Mouse (Mus musculus): ENCODE measurements around the gene Coq8a. TPM values are rescaled to one million over a fixed set of nuclear protein-coding genes. Genes with fewer than 3 reads are reported as not detected.

The Coq8a gene
- polyA plus RNA-seq, 1 experiment from 2014 or later: 3.2 TPM

- ATAC-seq (ENCODE audit: low FRiP score): no peak
Measured at GRCm38 (mm10) chr1:180208370-180208769, 9.0 kb upstream of the Coq8a start.

GRCm38 (mm10) chr1:180200722-180201121, 1.3 kb upstream of the Coq8a start:
- H3K4me2 ChIP-seq (replicated peaks): no peak overlapping the region
- 67% methylated on average over 5 of the region's 5 CpGs for WGBS
- H3K9ac ChIP-seq: no peak overlapping the region
- H3K4me1 ChIP-seq (replicated peaks; ENCODE audit: control insufficient read depth, insufficient read depth, low read length): no peaks in the 10 kb centered on the region
- no peaks in the 10 kb centered on the region for H3K27me3 ChIP-seq (ENCODE audit: control insufficient read depth, insufficient read depth, low read length)
- ATAC-seq (ENCODE audit: low FRiP score) (no peak), DNase-seq (ENCODE audit: low spot score) (no peak)
- no peak overlapping the region for H3K27ac ChIP-seq
- no peak overlapping the region for H3K4me3 ChIP-seq (replicated peaks; ENCODE audit: low read length)
- no peaks in the 10 kb centered on the region for H3K36me3 ChIP-seq (replicated peaks; ENCODE audit: control insufficient read depth, insufficient read depth)
- H3K9me3 ChIP-seq (ENCODE audit: control insufficient read depth, low read length): peaks cover 7% of the 10 kb centered on the region; the same call in 1 of the 2 replicates

More at GRCm38 (mm10) chr1:180208370-180208769, 9.0 kb upstream of the Coq8a start:
- DNase-seq (ENCODE audit: low spot score): no peak
- no peak overlapping the region for H3K4me2 ChIP-seq (replicated peaks)
- no peaks in the 10 kb centered on the region for H3K4me1 ChIP-seq (replicated peaks; ENCODE audit: control insufficient read depth, insufficient read depth, low read length)
- WGBS: 84% methylated on average over 3 of the region's 3 CpGs
- H3K36me3 ChIP-seq (replicated peaks; ENCODE audit: control insufficient read depth, insufficient read depth): no peaks in the 10 kb centered on the region
- no peak overlapping the region for H3K4me3 ChIP-seq (replicated peaks; ENCODE audit: low read length)
- peaks cover 7% of the 10 kb centered on the region; the same call in 1 of the 2 replicates for H3K9me3 ChIP-seq (ENCODE audit: control insufficient read depth, low read length)
- H3K9ac ChIP-seq: no peak overlapping the region
- no peaks in the 10 kb centered on the region for H3K27me3 ChIP-seq (ENCODE audit: control insufficient read depth, insufficient read depth, low read length)
- no peak overlapping the region for H3K27ac ChIP-seq

GRCm38 (mm10) chr1:180199715-180200050, 281 bp upstream of the Coq8a start:
- Histone ChIP-seq H3K36me3 (replicated peaks; ENCODE audit: control insufficient read depth, insufficient read depth) (no peaks in the 10 kb centered on the region), H3K4me2 (replicated peaks) (no peak overlapping the region), H3K9ac (no peak overlapping the region), H3K27me3 (ENCODE audit: control insufficient read depth, insufficient read depth, low read length) (no peaks in the 10 kb centered on the region), H3K4me1 (replicated peaks; ENCODE audit: control insufficient read depth, insufficient read depth, low read length) (peaks cover 6% of the 10 kb centered on the region; the same call in 1 of the 2 replicates), H3K27ac (no peak overlapping the region), H3K9me3 (ENCODE audit: control insufficient read depth, low read length) (peaks cover 7% of the 10 kb centered on the region; the same call in 1 of the 2 replicates), H3K4me3 (replicated peaks; ENCODE audit: low read length) (no peak overlapping the region)
- ATAC-seq (ENCODE audit: low FRiP score): no peak
- 81% methylated on average over 4 of the region's 4 CpGs for WGBS
- DNase-seq (ENCODE audit: low spot score): no peak

- no peak overlapping the region for H3K4me2 ChIP-seq (replicated peaks)
- H3K4me3 ChIP-seq (replicated peaks; ENCODE audit: low read length): no peak overlapping the region
- no peaks in the 10 kb centered on the region for H3K27me3 ChIP-seq (ENCODE audit: control insufficient read depth, insufficient read depth, low read length)
- peaks cover 6% of the 10 kb centered on the region; the same call in 1 of the 2 replicates for H3K4me1 ChIP-seq (replicated peaks; ENCODE audit: control insufficient read depth, insufficient read depth, low read length)
- ATAC-seq (ENCODE audit: low FRiP score) (no peak), DNase-seq (ENCODE audit: low spot score) (no peak)
- H3K27ac ChIP-seq: no peak overlapping the region
- 89% methylated on average over 3 of the region's 3 CpGs for WGBS
- H3K36me3 ChIP-seq (replicated peaks; ENCODE audit: control insufficient read depth, insufficient read depth): no peaks in the 10 kb centered on the region
- H3K9me3 ChIP-seq (ENCODE audit: control insufficient read depth, low read length): no peaks in the 10 kb centered on the region
- H3K9ac ChIP-seq: no peak overlapping the region
Measured at GRCm38 (mm10) chr1:180197956-180198355, 1.4 kb downstream of the Coq8a start.

GRCm38 (mm10) chr1:180196508-180196907, 2.9 kb downstream of the Coq8a start:
- H3K9me3 ChIP-seq (ENCODE audit: control insufficient read depth, low read length): no peaks in the 10 kb centered on the region
- no peak for DNase-seq (ENCODE audit: low spot score)
- no peak overlapping the region for H3K9ac ChIP-seq
- peak overlapping the region; percentile 60 for H3K4me2 ChIP-seq (replicated peaks)
- H3K4me3 ChIP-seq (replicated peaks; ENCODE audit: low read length): peak overlapping the region; percentile 58; the same call in 1 of the 2 replicates
- no peaks in the 10 kb centered on the region for H3K27me3 ChIP-seq (ENCODE audit: control insufficient read depth, insufficient read depth, low read length)
- ATAC-seq (ENCODE audit: low FRiP score): no peak
- H3K27ac ChIP-seq: no peak overlapping the region
- 93% methylated on average over 9 of the region's 9 CpGs for WGBS
- H3K36me3 ChIP-seq (replicated peaks; ENCODE audit: control insufficient read depth, insufficient read depth): no peaks in the 10 kb centered on the region
- H3K4me1 ChIP-seq (replicated peaks; ENCODE audit: control insufficient read depth, insufficient read depth, low read length): peaks cover 6% of the 10 kb centered on the region; the same call in 1 of the 2 replicates

GRCm38 (mm10) chr1:180195703-180196381, 3.6 kb downstream of the Coq8a start:
- H3K4me2 ChIP-seq (replicated peaks): peak overlapping the region; percentile 60
- peaks cover 6% of the 10 kb centered on the region; the same call in 1 of the 2 replicates for H3K4me1 ChIP-seq (replicated peaks; ENCODE audit: control insufficient read depth, insufficient read depth, low read length)
- 1% methylated on average over 57 of the region's 57 CpGs for WGBS
- H3K27ac ChIP-seq: no peak overlapping the region
- no peaks in the 10 kb centered on the region for H3K36me3 ChIP-seq (replicated peaks; ENCODE audit: control insufficient read depth, insufficient read depth)
- ATAC-seq (ENCODE audit: low FRiP score): peak; percentile 100
- H3K4me3 ChIP-seq (replicated peaks; ENCODE audit: low read length): peak overlapping the region; percentile 58
- H3K9ac ChIP-seq: peak overlapping the region; percentile 35; the same call in 1 of the 2 replicates
- H3K27me3 ChIP-seq (ENCODE audit: control insufficient read depth, insufficient read depth, low read length): no peaks in the 10 kb centered on the region
- H3K9me3 ChIP-seq (ENCODE audit: control insufficient read depth, low read length): no peaks in the 10 kb centered on the region
- DNase-seq (ENCODE audit: low spot score): peak; percentile 93

- WGBS: 31% methylated on average over 9 of the region's 9 CpGs
- Histone ChIP-seq H3K27ac (no peak overlapping the region), H3K4me3 (replicated peaks; ENCODE audit: low read length) (peak overlapping the region; percentile 58), H3K9ac (peak overlapping the region; percentile 35; the same call in 1 of the 2 replicates), H3K9me3 (ENCODE audit: control insufficient read depth, low read length) (no peaks in the 10 kb centered on the region), H3K36me3 (replicated peaks; ENCODE audit: control insufficient read depth, insufficient read depth) (no peaks in the 10 kb centered on the region), H3K4me1 (replicated peaks; ENCODE audit: control insufficient read depth, insufficient read depth, low read length) (peaks cover 6% of the 10 kb centered on the region; the same call in 1 of the 2 replicates), H3K27me3 (ENCODE audit: control insufficient read depth, insufficient read depth, low read length) (no peaks in the 10 kb centered on the region), H3K4me2 (replicated peaks) (peak overlapping the region; percentile 60)
- DNase-seq (ENCODE audit: low spot score): no peak
- no peak for ATAC-seq (ENCODE audit: low FRiP score)
Measured at GRCm38 (mm10) chr1:180194781-180195471, 4.5 kb downstream of the Coq8a start.

GRCm38 (mm10) chr1:180194048-180194447, 5.4 kb downstream of the Coq8a start:
- H3K36me3 ChIP-seq (replicated peaks; ENCODE audit: control insufficient read depth, insufficient read depth): no peaks in the 10 kb centered on the region
- H3K27ac ChIP-seq: no peak overlapping the region
- no peak for DNase-seq (ENCODE audit: low spot score)
- no peaks in the 10 kb centered on the region for H3K9me3 ChIP-seq (ENCODE audit: control insufficient read depth, low read length)
- H3K9ac ChIP-seq: no peak overlapping the region
- H3K4me2 ChIP-seq (replicated peaks): no peak overlapping the region
- no peaks in the 10 kb centered on the region for H3K27me3 ChIP-seq (ENCODE audit: control insufficient read depth, insufficient read depth, low read length)
- H3K4me3 ChIP-seq (replicated peaks; ENCODE audit: low read length): no peak overlapping the region
- peaks cover 6% of the 10 kb centered on the region; the same call in 1 of the 2 replicates for H3K4me1 ChIP-seq (replicated peaks; ENCODE audit: control insufficient read depth, insufficient read depth, low read length)
- no peak for ATAC-seq (ENCODE audit: low FRiP score)
- WGBS: 89% methylated on average over 9 of the region's 9 CpGs

- ATAC-seq (ENCODE audit: low FRiP score) (no peak), DNase-seq (ENCODE audit: low spot score) (no peak)
- Histone ChIP-seq H3K9ac (no peak overlapping the region), H3K4me2 (replicated peaks) (no peak overlapping the region), H3K36me3 (replicated peaks; ENCODE audit: control insufficient read depth, insufficient read depth) (no peaks in the 10 kb centered on the region), H3K9me3 (ENCODE audit: control insufficient read depth, low read length) (no peaks in the 10 kb centered on the region), H3K4me1 (replicated peaks; ENCODE audit: control insufficient read depth, insufficient read depth, low read length) (peaks cover 6% of the 10 kb centered on the region; the same call in 1 of the 2 replicates), H3K4me3 (replicated peaks; ENCODE audit: low read length) (no peak overlapping the region), H3K27me3 (ENCODE audit: control insufficient read depth, insufficient read depth, low read length) (no peaks in the 10 kb centered on the region), H3K27ac (no peak overlapping the region)
- WGBS: 88% methylated on average over 8 of the region's 8 CpGs
Measured at GRCm38 (mm10) chr1:180193391-180193935, 5.9 kb downstream of the Coq8a start.

All from hindbrain, embryonic 14.5 days (tissue).